Mouse (Mus musculus) A20 (cell line): ENCODE measurements at regions not wholly inside any gene's neighbourhood (a gene's known extent, or its start where the extent isn't known, plus 50 kb on each side); places are given as distances from the start of the nearest gene placed in this dataset.

Source experiments
- DNase-seq: peaks from one replicate; pipeline ENCODE4 v3.0.0-alpha.2; 2011; ENCODE audit warnings: low read depth, low spot score

DNA sequence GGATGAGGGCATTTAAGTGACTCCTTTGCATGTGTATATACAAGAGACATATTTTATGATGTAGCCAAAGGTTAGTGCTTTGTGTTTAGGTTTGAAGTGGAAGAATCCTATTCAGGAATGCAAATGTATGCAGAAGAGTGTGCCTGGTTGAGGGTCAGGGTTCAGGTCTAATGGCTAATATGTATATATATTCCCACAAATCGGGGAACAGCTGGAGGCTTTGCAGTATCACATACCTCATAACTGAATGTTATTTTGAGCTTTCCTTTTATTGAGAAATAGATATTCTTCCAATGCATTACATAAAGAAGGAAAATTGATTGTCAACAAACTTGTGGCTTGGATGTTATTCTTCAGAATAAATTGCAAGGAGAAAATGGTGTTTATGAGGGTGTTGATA, 239.9 kb downstream of the Fam173b start:
- DNase-seq: no peak

DNA sequence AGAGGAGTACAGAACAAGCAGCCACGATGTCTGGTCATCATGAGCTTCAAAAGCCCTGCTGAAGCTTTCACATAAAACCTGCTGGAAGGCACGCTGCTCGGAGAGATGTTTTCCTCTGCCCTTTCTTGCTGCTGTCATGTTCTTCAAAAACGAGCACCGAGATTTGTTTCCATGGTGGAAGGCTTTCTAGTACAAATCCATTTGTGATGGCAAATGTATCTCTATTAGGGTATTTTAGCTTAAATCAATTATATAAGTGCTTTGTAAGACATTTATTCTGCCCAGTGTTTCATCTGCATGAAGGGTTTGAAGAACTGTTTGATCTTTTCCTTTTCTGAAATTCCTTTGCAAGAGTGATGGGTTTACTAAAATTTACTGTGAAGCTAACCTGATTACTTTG, 253.1 kb downstream of the Fam173b start:
- no peak for DNase-seq

DNA sequence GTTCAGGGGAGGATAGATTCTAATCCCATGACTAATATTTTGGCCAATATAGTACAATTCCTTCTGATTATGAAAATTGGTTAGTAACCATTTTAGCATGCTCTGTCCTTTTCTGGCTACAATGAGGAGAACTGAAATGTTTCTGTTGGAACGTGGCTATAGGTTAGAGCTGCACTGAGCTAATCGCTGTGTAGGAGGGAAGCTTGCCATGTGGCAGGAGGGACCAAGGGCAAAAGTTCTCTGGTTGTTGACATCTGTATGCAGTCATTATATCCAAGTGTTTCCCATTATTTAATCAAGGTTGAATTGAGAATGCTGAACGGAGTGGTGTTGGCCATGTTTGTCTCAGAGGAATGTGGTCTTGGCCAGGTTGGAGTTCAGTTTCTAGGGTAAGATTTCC, 253.5 kb downstream of the Fam173b start:
- no peak for DNase-seq

DNA sequence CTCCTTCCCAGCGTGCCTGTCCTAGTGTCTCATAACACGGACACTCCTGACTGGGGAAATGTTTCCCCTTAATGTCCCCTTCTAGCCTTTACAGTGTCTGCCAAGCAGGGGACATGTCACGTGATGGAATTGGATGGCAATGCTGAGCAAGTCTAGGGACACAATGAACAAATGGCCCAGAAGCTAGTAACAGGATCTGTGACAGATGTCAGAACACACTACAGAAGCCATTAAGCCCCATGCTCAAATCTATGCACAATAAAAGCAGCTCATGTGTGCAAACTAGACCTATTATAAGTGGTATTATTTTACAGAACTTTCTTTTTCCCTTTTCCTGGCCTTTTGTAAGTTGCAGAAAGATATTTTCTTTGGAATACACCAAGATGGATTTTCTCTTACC, 267.4 kb downstream of the Fam173b start:
- no peak for DNase-seq

DNA sequence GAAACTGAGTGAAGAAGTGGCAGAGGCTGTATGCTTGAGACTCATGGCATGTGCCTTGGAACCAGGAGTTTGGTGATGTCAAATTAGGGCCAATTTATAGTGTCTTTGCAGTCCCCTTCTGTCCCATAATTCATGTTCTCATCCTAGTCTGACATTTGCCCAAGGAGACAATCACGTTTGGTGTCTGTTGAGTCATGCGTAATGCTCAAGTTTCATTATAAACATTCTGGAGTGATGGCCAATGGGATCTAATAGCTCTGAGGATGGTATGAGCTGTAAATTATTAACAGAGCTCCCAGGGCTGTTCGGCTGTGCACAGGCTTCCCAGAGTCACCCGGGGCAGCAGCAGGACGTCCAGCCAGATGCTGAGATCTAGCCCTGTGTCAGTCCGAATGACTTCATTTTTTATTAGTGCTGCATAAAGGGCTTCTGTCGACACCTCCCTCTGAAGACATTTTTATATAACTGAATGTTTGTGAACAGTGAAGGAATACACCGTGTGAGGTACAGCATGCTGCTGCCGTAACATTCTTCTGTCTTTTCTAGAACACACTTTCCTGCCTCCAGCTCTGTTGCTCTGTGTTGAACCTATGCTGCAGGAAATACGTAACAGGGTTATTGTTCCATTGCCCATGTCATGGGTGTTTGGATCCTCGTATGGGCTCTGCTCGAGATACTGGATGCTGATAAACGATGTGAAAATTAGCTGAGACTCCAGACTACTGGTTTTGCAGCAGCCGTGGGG, 268.2 kb downstream of the Fam173b start:
- DNase-seq: no peak

DNA sequence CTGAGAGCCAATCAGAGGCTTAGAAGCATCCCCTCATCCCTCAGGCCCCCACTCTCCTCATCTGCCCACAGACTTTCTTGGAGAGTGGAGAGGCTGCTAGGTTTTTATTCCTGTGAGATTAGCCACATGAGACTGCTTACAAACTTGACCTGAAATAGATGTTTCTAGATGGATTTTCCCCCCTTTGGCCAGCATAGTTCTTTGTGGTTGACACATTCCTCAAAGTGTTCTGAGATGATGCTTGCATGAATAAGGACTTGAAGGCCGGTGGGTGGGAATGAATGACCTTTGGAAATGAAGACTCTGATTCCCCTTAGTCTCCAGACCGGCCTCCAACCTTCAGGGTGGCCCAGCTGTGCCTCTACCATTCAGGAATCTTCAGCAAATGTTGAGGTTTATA, 273.8 kb downstream of the Fam173b start:
- no peak for DNase-seq

DNA sequence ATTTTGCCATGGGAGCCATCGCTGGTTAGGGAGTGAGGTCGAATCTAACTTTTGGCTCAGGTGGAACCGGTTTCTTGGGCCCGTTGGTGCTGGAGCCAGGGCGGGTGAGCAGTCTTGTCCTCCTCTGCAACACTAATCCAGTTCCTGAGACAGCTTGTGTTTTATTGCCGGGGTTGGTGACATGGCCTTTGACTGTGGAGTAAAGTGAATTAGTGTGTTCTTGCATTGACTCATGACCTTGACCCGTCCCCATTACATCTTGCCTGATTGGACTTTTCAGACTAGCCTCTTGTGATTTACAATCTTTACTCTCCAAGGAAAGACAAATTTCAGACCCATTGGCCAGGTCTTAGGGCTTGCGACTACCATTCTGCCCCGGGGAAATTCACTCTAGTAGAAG, 278.8 kb downstream of the Fam173b start:
- DNase-seq: no peak

DNA sequence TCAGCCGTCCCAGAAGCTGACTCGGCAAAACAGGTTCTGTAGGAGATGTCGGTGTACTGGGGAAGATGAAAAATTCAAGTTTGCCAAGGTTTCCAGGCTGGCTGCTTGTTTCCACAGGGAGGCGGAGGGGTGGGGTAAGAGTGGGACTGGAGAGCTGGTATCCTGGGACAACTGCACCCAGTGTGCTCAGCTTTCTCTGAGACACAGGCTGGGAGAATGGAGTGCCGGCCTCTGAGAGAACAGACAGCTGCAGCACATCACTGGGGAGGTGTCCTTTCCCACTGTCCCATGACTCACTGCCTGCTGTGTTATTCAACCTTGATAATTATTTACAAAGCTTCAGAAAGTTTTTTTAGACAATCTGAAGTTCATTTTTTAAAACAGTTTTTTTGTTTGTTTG, 280.7 kb downstream of the Fam173b start:
- no peak for DNase-seq

DNA sequence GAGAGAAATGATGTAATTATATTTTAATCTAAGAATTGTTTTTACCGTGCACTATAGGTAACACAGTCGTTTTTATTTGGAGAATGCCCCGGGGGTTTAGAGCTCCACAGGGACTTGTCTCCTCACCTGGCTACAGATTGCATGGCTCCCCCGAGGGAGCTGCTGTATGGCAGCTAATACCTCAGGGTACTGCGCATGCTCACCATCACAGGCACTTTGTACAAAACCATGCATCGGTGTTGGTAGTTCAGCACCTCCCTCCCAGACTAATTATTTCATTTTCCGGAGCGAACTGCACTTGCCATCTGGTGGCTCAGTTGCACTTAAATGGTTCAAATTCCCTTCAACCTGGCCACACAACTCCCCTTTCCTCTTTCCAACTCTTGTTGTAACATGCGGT, 281.9 kb downstream of the Fam173b start:
- DNase-seq: no peak

DNA sequence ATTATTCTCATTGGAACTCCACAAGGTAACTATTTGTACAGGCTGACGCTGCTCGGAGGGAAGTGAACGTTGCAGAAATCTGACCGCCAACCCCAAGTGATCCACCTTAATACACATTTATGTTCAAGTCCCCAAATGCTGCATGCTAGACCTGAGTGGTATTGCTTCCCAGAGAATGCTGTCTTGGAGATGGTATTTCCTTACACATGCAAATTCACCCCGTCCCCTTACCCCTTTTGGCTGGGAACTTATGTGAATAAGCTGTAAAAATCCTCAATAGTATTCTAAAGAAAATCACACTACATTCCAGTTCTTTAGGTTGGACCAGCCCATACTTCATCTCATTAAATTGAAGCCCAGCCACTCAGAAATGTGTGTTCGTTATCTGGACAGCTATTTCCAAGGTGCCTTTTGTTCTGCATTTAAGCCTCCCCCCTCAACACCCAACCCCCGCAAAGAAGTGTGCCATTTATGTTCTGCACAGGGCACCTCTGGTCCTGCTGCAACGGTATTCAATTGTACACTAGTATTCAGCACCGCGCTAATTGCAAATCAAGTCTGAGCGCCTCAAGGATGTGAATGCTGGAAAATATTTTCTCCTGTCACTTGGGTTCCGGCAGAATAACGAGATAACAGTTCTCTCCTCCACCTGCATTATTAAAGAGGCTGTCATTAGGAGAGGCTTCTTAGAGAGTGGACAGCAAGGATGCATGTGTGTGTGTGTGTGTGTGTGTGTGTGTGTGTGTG, 278.0 kb upstream of the Tas2r119 start:
- DNase-seq: no peak

DNA sequence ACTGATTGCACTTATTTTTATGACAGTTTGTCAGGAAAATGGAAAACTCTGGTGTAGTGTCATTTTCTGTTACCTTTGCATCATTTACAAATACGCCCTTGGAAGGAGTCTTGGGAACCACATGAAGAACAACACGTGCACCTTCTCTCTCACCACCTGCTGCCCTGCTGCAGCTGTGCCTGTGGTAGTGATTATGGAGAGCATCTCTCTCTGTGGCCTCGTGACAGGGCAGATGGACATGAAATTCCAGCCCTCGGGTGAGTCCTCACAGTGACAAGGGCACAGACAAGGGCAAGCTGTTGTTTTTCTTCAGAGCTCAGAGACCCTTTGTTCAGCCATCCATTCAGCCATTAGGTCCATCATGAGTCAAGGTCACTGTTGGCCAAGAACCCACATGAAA, 276.8 kb upstream of the Tas2r119 start:
- DNase-seq: no peak

DNA sequence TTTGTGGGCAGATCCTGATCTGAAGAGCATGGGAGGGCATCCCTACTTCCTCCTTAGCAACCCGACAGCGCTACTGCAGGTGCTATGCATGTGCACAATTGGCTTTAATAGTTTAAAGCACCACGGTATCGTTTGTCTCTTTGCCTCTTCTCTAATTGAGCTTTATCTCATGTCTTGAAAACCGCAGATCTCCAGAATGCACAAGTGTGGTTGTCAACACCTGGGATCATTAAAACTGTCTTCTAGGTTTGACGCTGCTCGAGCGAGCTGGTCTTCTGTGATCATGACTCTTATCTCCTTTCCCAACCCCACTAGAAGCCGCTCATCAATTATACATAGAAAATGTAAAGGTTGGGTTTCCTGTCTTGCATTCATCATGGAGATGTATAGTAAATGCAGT, 268.7 kb upstream of the Tas2r119 start:
- no peak for DNase-seq

DNA sequence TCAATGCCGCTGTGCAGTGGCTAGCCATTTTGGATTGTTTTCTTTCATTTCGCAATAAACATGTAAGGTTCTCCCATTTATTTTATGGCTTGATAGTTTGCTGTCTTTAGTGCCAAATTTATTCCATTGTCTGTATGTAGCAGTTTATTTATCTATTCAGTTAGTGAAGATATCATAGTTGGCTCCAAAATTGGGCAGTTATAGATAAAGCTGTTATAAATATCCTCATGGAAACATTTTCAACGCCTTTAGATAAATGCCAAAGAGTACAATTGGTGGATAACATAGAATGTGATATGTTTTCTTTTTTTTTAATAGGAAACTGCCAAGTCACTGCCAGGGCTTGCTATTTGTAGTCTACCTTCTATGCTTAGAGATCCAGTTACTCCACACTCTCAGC, 265.1 kb upstream of the Tas2r119 start:
- no peak for DNase-seq

DNA sequence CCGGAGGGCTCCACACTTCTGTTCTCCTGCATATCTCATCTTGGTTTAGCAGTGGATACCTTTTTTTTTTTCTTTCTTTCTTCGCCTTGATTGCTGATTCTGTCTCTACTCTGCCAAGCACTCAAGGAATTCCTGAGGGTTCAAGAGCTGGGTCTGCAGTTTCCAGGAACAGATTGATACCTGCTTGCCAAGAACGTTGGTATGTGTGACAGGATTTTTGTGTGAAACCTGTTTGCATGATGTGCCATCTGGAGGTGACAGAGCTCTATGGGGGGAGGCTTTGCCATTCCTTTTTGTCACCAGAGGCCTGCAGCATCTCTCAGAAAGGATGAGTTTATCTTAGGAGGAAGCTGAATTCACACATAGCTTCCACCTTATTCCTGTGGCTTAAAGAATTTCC, 255.6 kb upstream of the Tas2r119 start:
- no peak for DNase-seq

DNA sequence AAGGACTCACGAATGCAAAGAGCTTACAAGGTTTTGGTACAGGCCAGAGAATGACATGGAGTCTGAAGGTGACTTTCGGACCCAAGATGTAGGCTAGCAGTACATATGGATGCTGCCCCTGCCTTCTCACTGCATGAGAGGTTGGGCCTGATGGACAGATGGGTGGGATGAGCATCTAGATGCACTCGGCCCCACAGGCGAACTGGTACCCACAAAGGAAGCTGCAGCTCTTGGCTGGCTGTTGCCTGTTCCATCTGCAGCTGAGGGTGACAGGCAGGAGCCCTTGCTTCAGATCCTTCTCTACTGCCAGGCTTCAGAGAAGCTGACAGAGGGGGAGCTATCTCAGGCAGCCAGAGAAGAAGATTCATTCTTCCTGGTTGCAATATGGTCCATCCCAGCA, 216.8 kb upstream of the Tas2r119 start:
- no peak for DNase-seq

DNA sequence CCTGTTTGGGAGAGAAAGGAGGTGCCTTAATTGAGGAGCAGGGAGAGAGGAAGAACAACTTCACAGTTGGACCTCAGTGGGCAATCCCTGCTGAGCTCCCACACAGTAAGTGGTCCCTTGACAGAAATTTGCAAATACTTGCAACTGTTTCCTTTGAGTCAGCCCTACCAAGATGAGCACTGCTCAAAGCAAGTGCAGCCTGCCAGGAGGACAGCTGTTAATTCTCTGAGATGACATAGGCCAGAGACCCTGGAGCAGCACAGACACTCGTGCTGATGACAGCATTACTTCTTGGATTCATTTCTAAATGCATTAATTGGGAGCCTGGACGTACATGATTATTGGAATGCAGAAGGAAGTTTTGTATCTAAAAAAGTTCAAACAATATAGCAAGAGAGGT, 215.1 kb upstream of the Tas2r119 start:
- DNase-seq: no peak

DNA sequence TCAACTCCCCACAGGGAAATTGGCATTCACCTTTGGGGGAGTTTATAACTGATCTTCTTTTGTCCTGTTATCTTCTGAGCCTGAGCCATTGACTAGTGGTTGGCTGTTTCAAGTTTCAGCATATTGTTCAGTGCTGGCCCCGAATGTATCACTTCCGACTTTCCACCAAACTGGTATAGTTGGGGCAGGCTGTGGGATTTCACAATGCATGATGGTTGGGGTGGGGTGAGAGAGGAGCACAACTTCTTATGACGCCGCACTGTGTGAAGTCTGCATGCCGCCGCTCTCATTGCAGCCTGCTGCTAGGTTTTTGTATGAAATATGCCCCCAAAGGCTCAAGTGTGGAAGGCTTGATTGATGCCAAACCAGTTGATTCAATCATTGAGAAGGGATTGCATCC, 212.2 kb upstream of the Tas2r119 start:
- DNase-seq: no peak

DNA sequence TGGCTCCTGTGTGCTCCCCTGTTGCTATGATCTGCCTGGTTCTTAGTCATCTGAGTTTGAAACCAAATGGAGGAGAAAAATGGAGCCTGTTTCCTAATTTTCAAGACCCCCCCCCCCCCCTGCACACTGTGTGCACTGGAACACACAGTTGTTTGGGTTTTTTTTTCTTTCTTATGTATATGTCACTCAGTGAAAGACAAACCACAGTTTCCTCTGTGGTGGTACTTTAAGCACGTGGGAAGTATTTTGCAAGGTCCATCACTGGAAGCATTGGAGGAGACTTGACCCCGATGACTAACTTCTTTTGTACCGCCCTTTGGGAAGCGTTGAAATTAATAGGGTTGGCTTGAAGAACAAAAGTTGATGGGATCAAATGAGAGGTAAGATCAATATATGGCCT, 211.5 kb upstream of the Tas2r119 start:
- no peak for DNase-seq

DNA sequence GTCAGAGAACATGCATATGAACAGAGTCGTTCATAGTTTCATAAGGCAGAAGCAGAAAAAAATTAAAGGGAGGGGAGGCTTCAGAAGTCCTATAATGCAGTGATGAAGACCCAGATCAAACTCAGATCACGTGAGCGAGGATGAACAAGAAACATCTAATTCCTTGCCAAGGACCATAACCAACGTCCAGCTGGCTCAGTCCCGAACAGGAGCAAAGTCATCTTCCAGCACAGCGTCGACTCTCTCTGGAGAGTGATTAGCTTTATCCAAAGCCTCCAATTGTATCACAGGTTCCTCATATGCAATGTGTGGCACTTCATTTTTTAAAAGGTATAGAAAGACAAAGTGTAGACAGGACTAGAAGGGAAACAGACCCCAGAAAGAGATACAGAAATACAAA, 204.2 kb upstream of the Tas2r119 start:
- DNase-seq: no peak

DNA sequence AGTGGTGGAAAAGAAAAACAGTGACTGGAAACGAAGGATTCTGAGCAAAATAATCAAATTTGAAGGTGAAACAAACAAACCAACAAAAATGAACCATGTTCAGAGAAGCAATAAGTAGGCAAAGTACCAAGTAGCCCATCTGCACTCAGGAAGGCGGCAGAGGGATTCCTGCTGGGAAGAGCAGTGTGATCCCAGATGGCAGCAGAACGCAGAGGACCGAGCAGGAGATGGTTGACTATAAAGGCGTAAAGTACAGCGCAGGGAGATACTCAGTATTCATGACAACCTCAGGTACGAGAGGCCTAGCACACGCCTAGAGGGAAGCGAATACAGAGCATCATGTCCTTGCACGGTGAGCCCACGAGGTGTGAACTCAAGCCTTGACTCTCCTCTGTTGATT, 203.2 kb upstream of the Tas2r119 start:
- no peak for DNase-seq

DNA sequence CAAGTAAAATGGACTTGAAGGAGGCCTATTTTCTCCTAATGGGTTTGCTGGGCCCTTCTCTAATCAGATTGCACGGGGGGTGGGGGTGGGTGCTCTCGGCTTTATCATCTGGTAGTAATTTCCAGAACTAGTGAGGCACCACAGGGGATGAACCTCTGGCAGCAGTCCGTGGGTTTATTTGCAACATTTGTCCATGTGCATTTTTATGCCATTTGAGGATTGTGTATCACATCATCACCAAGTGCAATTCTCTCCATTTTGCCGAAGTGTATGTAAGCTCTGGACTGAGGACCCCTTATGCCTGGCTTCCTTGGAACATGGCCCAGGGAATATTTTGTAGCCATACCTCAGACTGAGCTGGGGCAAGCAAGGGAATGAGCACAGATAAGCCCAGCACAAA, 200.6 kb upstream of the Tas2r119 start:
- DNase-seq: no peak

DNA sequence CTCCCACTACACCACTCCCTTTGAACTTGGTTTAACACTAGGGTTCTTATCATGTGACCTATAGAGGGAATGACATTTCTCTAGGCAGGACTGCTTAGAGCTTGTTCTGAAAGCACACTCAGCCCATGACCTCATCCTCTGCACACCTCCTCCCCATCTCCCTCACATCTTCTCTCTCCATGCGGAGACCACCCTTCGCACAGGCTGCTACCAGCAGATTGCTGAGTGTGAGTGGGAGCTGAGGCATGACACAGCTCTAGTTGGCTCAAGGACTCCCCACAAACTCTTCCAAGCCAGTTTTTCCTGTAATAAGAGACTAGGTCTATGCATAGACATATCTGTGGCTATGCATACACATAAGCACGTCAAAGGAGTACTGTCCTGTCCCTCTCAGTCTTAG, 199.5 kb upstream of the Tas2r119 start:
- DNase-seq: no peak

DNA sequence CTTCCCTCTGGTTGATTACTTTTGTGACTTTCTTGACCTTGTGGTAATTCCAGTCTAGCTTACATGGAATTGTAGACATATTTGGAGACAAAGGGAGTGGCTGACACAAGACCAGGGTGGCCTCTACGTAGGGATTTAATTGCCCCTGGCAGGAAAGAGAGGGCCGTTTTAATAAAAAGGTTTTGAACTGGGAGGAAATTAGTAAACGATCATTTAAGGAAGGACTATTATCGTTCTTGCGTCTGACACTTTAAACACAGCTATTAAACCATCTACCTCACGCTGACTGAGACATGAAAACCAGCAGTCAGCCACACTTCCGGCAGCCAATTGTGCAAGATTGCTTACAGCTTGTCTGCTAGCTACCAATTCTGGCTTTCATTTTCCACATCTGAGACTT, 197.1 kb upstream of the Tas2r119 start:
- no peak for DNase-seq

DNA sequence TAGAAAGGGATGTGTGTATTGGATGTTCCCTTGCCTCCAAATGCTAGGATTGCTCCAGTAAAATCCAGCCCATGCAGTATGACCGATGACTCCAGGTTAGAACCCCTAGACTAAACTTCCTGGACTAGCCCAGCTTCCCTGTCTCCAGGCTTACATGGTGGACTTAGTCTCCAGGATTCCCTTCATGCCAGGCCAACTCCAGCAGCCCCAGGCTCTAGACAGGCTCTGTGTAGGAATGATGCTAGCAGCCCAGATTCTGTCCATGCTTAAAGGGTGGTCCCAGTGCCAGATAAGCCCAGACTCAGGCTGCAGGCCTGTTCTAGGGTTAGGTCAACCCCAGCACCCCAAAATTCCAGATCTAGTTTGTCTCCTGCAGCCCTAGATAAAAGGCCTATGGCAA, 196.3 kb upstream of the Tas2r119 start:
- no peak for DNase-seq
